Mouse (Mus musculus) ES-E14 (cell line): Measurements from ENCODE around the gene Elmo1. TPM values are rescaled to one million over a fixed set of nuclear protein-coding genes. Genes with fewer than 3 reads are reported as not detected.

Source experiments
- DNase-seq: peaks from one replicate; pipeline ENCODE4 v3.0.0-alpha.2; 2013; ENCODE audit warnings: low read depth, low spot score
- H3K27ac ChIP-seq: 2 replicates; pipeline ENCODE4 v1.5.1; 2012; ENCODE audit warnings: low read depth, mild to moderate bottlenecking, low read length, moderate library complexity, mixed read lengths; ENCODE audit not compliant: poor library complexity, insufficient read depth, severe bottlenecking
- H3K36me3 ChIP-seq: 2 replicates; pipeline ENCODE4 v1.6.1; 2012; ENCODE audit warnings: mild to moderate bottlenecking, low read length, moderate library complexity, mixed read lengths; ENCODE audit not compliant: control insufficient read depth, poor library complexity, insufficient read depth, severe bottlenecking
- H3K4me1 ChIP-seq, 2 experiments: fragments of 150-350 bp in 1 of 2; sonication (generic) in 1 of 2; 2 replicates each; pipeline ENCODE4 v1.6.1; 2012; ENCODE audit warnings: low read length in 2 of 2, mild to moderate bottlenecking in 1 of 2, mixed read lengths in 1 of 2; ENCODE audit not compliant: control insufficient read depth in 2 of 2, insufficient read depth in 2 of 2, poor library complexity in 1 of 2
- H3K4me3 ChIP-seq, 2 experiments: fragments of 150-350 bp in 1 of 2; sonication (generic) in 1 of 2; 2 replicates each; pipeline ENCODE4 v1.5.1; 2012; ENCODE audit warnings: low read length in 2 of 2, low read depth in 1 of 2, mild to moderate bottlenecking in 1 of 2, mixed read lengths in 1 of 2; ENCODE audit not compliant: insufficient read depth in 1 of 2, poor library complexity in 1 of 2, severe bottlenecking in 1 of 2
- H3K9ac ChIP-seq: 2 replicates; pipeline ENCODE4 v1.6.1; 2012; ENCODE audit warnings: low read depth, mild to moderate bottlenecking, low read length, mixed read lengths; ENCODE audit not compliant: poor library complexity, insufficient read depth, severe bottlenecking
- H3K9me3 ChIP-seq: fragments of 150-350 bp; sonication (generic); 2 replicates; pipeline ENCODE4 v1.6.1; 2012; ENCODE audit warnings: low read depth, mild to moderate bottlenecking, low read length; ENCODE audit not compliant: control insufficient read depth, insufficient read depth
- CHD2 ChIP-seq: IDR thresholded peaks from 2 replicates; pipeline ENCODE4 v1.6.1; 2014; ENCODE audit warnings: mild to moderate bottlenecking, low read depth, low read length, inconsistent platforms
- HCFC1 ChIP-seq: IDR thresholded peaks from 2 replicates; pipeline ENCODE4 v1.6.1; 2012; ENCODE audit warnings: low read length, inconsistent platforms, borderline replicate concordance; ENCODE audit not compliant: insufficient read depth
- MAFK ChIP-seq: IDR thresholded peaks from 2 replicates; pipeline ENCODE4 v1.6.1; 2014; ENCODE audit warnings: mild to moderate bottlenecking, low read depth, low read length, inconsistent platforms; ENCODE audit not compliant: insufficient read depth
- ZC3H11A ChIP-seq: IDR thresholded peaks from 2 replicates; pipeline ENCODE4 v1.6.1; 2012; ENCODE audit warnings: low read depth, mild to moderate bottlenecking, inconsistent platforms, low read length, borderline replicate concordance
- ZNF384 ChIP-seq: IDR thresholded peaks from 2 replicates; pipeline ENCODE4 v1.6.1; 2012; ENCODE audit warnings: low read depth, low read length, inconsistent platforms
- in situ Hi-C, 2 experiments: fragments of 600-800 bp; cut with MboI; formaldehyde crosslinking; loops; one replicate each; pipeline ENCODE4 v1.15.1; 2025; ENCODE audit warnings: low sequenced_read_pairs in 2 of 2, inconsistent platforms in 1 of 2; ENCODE audit not compliant: unreplicated experiment in 2 of 2
- total RNA-seq: library from RNA; depleted of rRNA; stranded (reverse); fragments of 300-350 nt; gene quantifications from 2 replicates; pipeline ENCODE4 v1.2.3, GENCODE M21; 2012

The Elmo1 gene
- total RNA-seq, 1 experiment = 3.7 TPM

- Histone ChIP-seq H3K36me3 (peaks cover 4% of the 10 kb centered on the region; the same call in 1 of the 2 replicates), H3K9me3 (no peaks in the 10 kb centered on the region), H3K4me1 (peaks cover 7 to 31% of the 10 kb centered on the region in 2 experiments), H3K27ac (peak overlapping the region; percentile 34; the same call in 1 of the 2 replicates), H3K4me3 (peak overlapping the region; percentile 24 to 44), H3K9ac (peak overlapping the region; percentile 59)
- DNase-seq = no peak
- TF ChIP-seq CHD2 = no peak
- no peak for TF ChIP-seq ZC3H11A
- TF ChIP-seq HCFC1 = no peak
- no peak for TF ChIP-seq MAFK
- no peak for TF ChIP-seq ZNF384
- in situ Hi-C loops = loop anchor here in 1 of 2 experiments (10.0 kb wide), 1 partner anchor 90 kb away; the partner anchor contains the start of gene Elmo1
Observed at GRCm38 (mm10) chr13:20185034-20185846, 94.8 kb downstream of the Elmo1 start.

GRCm38 (mm10) chr13:20185847-20186213 is 95.4 kb downstream of the Elmo1 start:
- no peak for DNase-seq
- in situ Hi-C loops = loop anchor here in 1 of 2 experiments (10.0 kb wide), 1 partner anchor 91 kb away; the partner anchor contains the start of gene Elmo1
- H3K4me1 ChIP-seq = peaks cover 6 to 27% of the 10 kb centered on the region in 2 experiments
- H3K9ac ChIP-seq = no peak overlapping the region
- H3K4me3 ChIP-seq = no peak overlapping the region
- no peaks in the 10 kb centered on the region for H3K9me3 ChIP-seq
- TF ChIP-seq HCFC1 (no peak), CHD2 (no peak), ZC3H11A (no peak), ZNF384 (no peak)
- H3K36me3 ChIP-seq = peaks cover 4% of the 10 kb centered on the region; the same call in 1 of the 2 replicates
- no peak overlapping the region for H3K27ac ChIP-seq

GRCm38 (mm10) chr13:20187647-20188046 is 97.3 kb downstream of the Elmo1 start:
- H3K4me1 ChIP-seq = peaks cover 4 to 12% of the 10 kb centered on the region in 2 experiments; a peak in 3 of 4 replicates
- TF ChIP-seq MAFK (no peak), CHD2 (no peak), HCFC1 (no peak), ZNF384 (no peak), ZC3H11A (no peak)
- H3K36me3 ChIP-seq = peaks cover 4% of the 10 kb centered on the region; the same call in 1 of the 2 replicates
- in situ Hi-C loops = loop anchor here in 1 of 2 experiments (10.0 kb wide), 1 partner anchor 93 kb away; the partner anchor contains the start of gene Elmo1
- no peak for DNase-seq
- no peaks in the 10 kb centered on the region for H3K9me3 ChIP-seq
- H3K27ac ChIP-seq = no peak overlapping the region
- H3K4me3 ChIP-seq = no peak overlapping the region
- H3K9ac ChIP-seq = no peak overlapping the region

DNA sequence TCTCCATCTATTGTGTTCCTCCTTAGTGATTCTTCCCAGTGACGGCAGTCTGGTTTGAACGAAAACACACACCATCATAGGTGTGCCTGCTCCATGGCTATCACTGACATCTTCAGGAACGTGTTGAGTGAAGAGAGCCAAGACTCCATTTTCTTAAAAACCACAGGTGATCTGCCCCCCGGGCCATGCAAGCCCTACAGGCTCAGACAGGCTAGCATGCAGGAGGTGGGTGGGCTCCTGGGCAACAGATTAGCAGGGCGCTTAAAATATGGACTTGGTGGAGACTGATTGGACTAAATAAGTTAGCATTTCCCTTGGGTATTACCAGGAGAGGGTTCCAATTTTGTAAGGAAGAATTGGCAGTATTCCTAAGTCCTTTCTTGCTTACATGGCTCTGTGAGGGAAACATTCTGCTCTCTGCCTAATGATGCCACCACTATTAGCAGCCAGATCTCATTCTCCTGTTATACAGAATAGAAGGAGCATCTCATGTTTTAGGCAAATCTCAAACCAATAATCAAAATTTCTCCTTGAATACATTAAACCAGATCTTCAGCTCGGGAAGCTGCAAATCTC is 101.7 kb downstream of the Elmo1 start:
- in situ Hi-C loops = no loop called here
- no peak overlapping the region for H3K4me3 ChIP-seq
- H3K4me1 ChIP-seq = peaks cover 0 to 3% of the 10 kb centered on the region in 2 experiments; a peak in 1 of 4 replicates
- TF ChIP-seq ZC3H11A (no peak), ZNF384 (no peak), CHD2 (no peak), HCFC1 (no peak), MAFK (no peak)
- peaks cover 4% of the 10 kb centered on the region; the same call in 1 of the 2 replicates for H3K36me3 ChIP-seq
- no peak for DNase-seq
- no peak overlapping the region for H3K9ac ChIP-seq
- no peaks in the 10 kb centered on the region for H3K9me3 ChIP-seq
- no peak overlapping the region for H3K27ac ChIP-seq
